Mouse (Mus musculus) lung, embryonic 15.5 days (tissue): ENCODE measurements around the gene Ripor1. TPM values are rescaled to one million over a fixed set of nuclear protein-coding genes. Genes with fewer than 3 reads are reported as not detected.
A peak's percentile ranks its signal among the peaks of the same experiment; 100 is the strongest.
"Not testable (repeated sequence)": the region's sequence is repeated elsewhere in the genome, so short reads cannot be mapped to it uniquely, and the experiment has no call there.

Experiments used
- ATAC-seq: fragments of 200-750 bp; cut with Nextera tagmentation; 2 replicates; pipeline ENCODE4 v1.8.0; 2017; ENCODE audit warnings: moderate number of reproducible peaks, borderline replicate concordance; ENCODE audit not compliant: low FRiP score, low TSS enrichment; ENCODE audit errors: extremely low read depth
- H3K27ac ChIP-seq: fragments of 300-500 bp; sonication (generic); 2 replicates; pipeline ENCODE4 v1.5.1; 2015; ENCODE audit warnings: moderate library complexity, mild to moderate bottlenecking, inconsistent platforms
- H3K27me3 ChIP-seq: fragments of 300-500 bp; sonication (generic); 2 replicates; pipeline ENCODE4 v1.6.1; 2015; ENCODE audit warnings: inconsistent platforms
- H3K36me3 ChIP-seq: fragments of 300-500 bp; sonication (generic); 2 replicates; pipeline ENCODE4 v1.6.1; 2015; ENCODE audit warnings: inconsistent platforms
- H3K4me1 ChIP-seq: fragments of 300-500 bp; sonication (generic); 2 replicates; pipeline ENCODE4 v1.6.1; 2015; ENCODE audit warnings: inconsistent platforms
- H3K4me2 ChIP-seq: fragments of 300-500 bp; sonication (generic); 2 replicates; pipeline ENCODE4 v1.6.1; 2015; ENCODE audit warnings: inconsistent platforms, mild to moderate bottlenecking, moderate library complexity
- H3K4me3 ChIP-seq: fragments of 300-500 bp; sonication (generic); 2 replicates; pipeline ENCODE4 v1.5.1; 2015; ENCODE audit warnings: mild to moderate bottlenecking, inconsistent platforms
- H3K9ac ChIP-seq: fragments of 300-500 bp; sonication (generic); 2 replicates; pipeline ENCODE4 v1.6.1; 2015; ENCODE audit warnings: inconsistent platforms
- H3K9me3 ChIP-seq: fragments of 300-500 bp; sonication (generic); 2 replicates; pipeline ENCODE4 v1.6.1; 2016; ENCODE audit warnings: inconsistent platforms
- WGBS: fragments of 180-500 bp; shearing (Covaris S2); methylation state at CpG from one replicate; pipeline ENCODE4 v1.1.7; 2015; 5-methylcytosine and 5-hydroxymethylcytosine counted together
- polyA plus RNA-seq: library from polyadenylated mRNA; unstranded; fragments of >200 nt; fragmentation: Nextera tagmentation; extraction: Ambion mirVana; gene quantifications from 2 replicates; pipeline ENCODE4 v1.2.1, GENCODE M21; 2015

Ripor1 gene
- polyA plus RNA-seq, 1 experiment from 2014 or later = 34.1 TPM

GRCm38 (mm10) chr8:105579719-105580118 lies 25.3 kb upstream of the Ripor1 start:
- no peak for ATAC-seq
- Histone ChIP-seq H3K27me3 (no peaks in the 10 kb centered on the region), H3K9ac (no peak overlapping the region), H3K4me3 (no peak overlapping the region), H3K36me3 (no peaks in the 10 kb centered on the region), H3K27ac (no peak overlapping the region), H3K4me2 (no peak overlapping the region), H3K9me3 (no peaks in the 10 kb centered on the region), H3K4me1 (no peaks in the 10 kb centered on the region)
- 49% methylated on average over 3 of the region's 3 CpGs for WGBS

DNA sequence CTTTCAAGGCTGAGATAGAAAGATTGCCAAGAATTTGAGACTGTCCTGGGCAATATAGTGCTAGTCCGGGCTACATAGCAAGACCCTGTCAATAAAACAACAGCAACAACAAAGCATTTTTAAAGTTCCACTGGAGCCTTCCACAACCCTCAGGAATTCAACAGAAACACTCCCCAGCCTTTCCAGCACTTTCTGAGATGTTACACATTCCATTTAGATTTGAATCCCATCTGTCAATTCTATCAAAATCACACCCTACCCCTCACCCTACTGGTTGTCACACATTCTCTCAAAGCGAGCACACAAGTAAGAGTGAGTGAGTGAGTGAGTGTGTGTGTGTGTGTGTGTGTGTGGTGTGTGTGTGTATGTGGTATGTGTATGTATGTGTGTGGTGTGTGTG lies 12.6 kb upstream of the Ripor1 start:
- Histone ChIP-seq H3K4me3 (no peak overlapping the region), H3K9ac (no peak overlapping the region), H3K27me3 (no peaks in the 10 kb centered on the region), H3K9me3 (no peaks in the 10 kb centered on the region), H3K4me1 (peaks cover 23% of the 10 kb centered on the region), H3K4me2 (no peak overlapping the region), H3K27ac (no peak overlapping the region), H3K36me3 (no peaks in the 10 kb centered on the region)
- 66% methylated on average over 2 of the region's 2 CpGs for WGBS
- no peak for ATAC-seq

- H3K27me3 ChIP-seq = no peaks in the 10 kb centered on the region
- ATAC-seq = no peak
- 15% methylated on average over 15 of the region's 15 CpGs for WGBS
- H3K9me3 ChIP-seq = no peaks in the 10 kb centered on the region
- no peak overlapping the region for H3K27ac ChIP-seq
- H3K4me2 ChIP-seq = peak overlapping the region; percentile 23
- H3K9ac ChIP-seq = 0 out of 2 replicates have a peak overlapping the region, but pooled peaks have one; percentile 0
- no peak overlapping the region for H3K4me3 ChIP-seq
- no peaks in the 10 kb centered on the region for H3K36me3 ChIP-seq
- peaks cover 23% of the 10 kb centered on the region for H3K4me1 ChIP-seq
Measured at GRCm38 (mm10) chr8:105593859-105594258, 11.2 kb upstream of the Ripor1 start.

DNA sequence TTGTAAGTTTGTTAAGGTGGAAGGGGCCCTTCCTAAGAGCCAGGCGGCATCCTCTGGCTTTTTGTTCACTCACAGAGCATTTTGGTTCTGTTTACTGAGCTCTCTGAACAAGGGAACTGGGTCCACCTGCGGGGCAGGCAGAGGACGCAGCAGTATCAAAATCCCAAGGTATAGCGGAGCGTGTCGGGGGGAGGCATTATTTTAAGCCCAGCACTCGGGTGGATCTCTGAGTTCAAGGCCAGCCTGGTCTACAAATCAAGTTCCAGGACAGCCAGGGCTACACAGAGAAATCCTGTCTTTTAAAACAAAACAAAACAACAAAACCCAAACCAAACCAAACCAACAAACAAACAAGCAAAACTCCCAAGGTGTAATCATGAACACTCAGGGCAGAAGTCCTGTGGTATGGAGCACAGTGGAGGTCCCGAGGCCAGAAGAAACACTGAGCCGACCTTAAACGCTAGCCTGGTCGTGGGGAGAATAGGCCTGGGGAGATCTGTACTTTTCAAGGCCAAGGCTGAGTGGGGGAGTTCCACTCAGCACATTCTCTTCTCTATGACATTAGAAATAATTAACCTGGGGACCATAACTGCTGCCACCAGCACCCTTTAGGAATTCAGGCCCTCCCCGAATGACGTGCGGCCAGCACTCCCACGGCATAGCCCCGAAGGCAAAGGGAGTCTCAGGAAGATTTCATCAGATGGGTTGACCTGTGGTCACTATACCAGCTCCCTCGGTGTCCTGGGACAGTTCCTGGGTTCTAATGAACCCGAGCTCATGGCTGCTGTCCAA lies 10.4 kb upstream of the Ripor1 start:
- H3K9ac ChIP-seq = no peak overlapping the region
- no peaks in the 10 kb centered on the region for H3K27me3 ChIP-seq
- no peaks in the 10 kb centered on the region for H3K36me3 ChIP-seq
- 62% methylated on average over 18 of the region's 18 CpGs for WGBS
- H3K4me1 ChIP-seq = peaks cover 23% of the 10 kb centered on the region
- no peaks in the 10 kb centered on the region for H3K9me3 ChIP-seq
- H3K27ac ChIP-seq = no peak overlapping the region
- peak overlapping the region; percentile 23; the same call in 1 of the 2 replicates for H3K4me2 ChIP-seq
- no peak overlapping the region for H3K4me3 ChIP-seq
- ATAC-seq = no peak

DNA sequence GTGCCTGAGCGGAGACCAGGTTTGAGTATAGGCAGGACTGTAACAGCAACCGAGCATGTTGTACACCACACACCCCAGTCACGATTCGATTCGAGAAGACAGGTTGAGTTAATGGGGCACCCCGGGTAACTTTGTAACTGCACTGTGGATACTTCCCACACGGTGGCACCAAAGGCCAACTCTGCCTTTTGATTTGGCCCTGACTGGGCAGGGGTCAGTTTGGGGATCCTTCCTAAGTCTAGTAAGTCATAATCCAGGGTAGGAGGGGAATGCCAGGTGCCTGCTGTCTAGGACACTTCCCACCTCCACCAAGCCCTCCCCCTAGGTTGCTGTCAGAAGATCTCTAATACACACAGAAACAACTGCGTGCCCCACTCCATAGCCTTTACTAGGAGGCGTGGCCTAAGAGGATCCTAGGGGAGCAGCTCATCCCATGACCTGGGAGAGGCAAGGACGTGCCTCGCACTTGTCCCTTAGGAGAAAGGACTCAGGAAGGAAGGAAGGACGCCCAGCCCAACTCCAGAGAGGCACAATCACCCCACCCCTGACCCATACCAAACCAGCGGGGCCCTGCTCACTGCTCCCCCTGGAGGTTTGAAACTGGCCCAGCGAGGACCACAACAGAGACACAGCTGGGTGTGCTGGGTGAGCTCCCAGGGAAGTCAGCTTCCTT lies 8.6 kb upstream of the Ripor1 start:
- Histone ChIP-seq H3K27ac (no peak overlapping the region), H3K4me2 (peak overlapping the region; percentile 51), H3K9me3 (no peaks in the 10 kb centered on the region), H3K4me3 (peak overlapping the region; percentile 15), H3K9ac (no peak overlapping the region), H3K4me1 (peaks cover 23% of the 10 kb centered on the region), H3K27me3 (no peaks in the 10 kb centered on the region), H3K36me3 (no peaks in the 10 kb centered on the region)
- ATAC-seq = peak; percentile 78
- 5% methylated on average over 14 of the region's 14 CpGs for whole genome bisulfite sequencing

DNA sequence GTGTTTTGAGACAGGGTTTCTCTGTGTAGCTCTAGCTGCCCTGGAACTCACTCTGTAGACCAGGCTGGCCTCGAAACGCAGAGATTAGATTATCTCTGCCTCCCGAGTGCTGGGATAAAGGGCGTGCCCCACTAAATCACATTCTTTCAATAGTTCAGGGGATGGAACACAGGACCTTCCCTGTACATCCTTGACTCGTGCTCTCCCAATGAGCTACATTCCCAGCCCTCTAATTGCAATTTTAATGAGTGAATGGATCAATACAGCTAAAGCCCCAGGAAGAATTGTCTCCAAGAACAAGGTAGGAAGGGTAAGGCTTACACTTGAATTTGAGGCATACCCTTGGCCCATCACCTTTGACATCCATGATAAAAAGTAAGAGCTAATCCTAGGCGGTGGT lies 6.3 kb upstream of the Ripor1 start:
- H3K4me3 ChIP-seq = no peak overlapping the region
- ATAC-seq = no peak
- no peak overlapping the region for H3K9ac ChIP-seq
- no peaks in the 10 kb centered on the region for H3K36me3 ChIP-seq
- H3K27ac ChIP-seq = no peak overlapping the region
- H3K4me2 ChIP-seq = no peak overlapping the region
- no peaks in the 10 kb centered on the region for H3K27me3 ChIP-seq
- H3K9me3 ChIP-seq = no peaks in the 10 kb centered on the region
- H3K4me1 ChIP-seq = peaks cover 20% of the 10 kb centered on the region
- WGBS = 80% methylated on average over 6 of the region's 6 CpGs

GRCm38 (mm10) chr8:105601301-105601700 lies 3.8 kb upstream of the Ripor1 start:
- ATAC-seq = no peak
- Histone ChIP-seq H3K36me3 (no peaks in the 10 kb centered on the region), H3K27ac (no peak overlapping the region), H3K4me2 (no peak overlapping the region), H3K4me1 (peaks cover 16% of the 10 kb centered on the region; the same call in 1 of the 2 replicates), H3K9me3 (no peaks in the 10 kb centered on the region), H3K4me3 (no peak overlapping the region), H3K9ac (no peak overlapping the region), H3K27me3 (no peaks in the 10 kb centered on the region)
- 69% methylated on average over 5 of the region's 5 CpGs for WGBS

- whole genome bisulfite sequencing = 76% methylated on average over 3 of the region's 3 CpGs
- not testable (repeated sequence) for H3K27ac ChIP-seq, ATAC-seq, H3K9me3 ChIP-seq, H3K9ac ChIP-seq, H3K4me2 ChIP-seq, H3K4me3 ChIP-seq, H3K27me3 ChIP-seq, H3K36me3 ChIP-seq
- peaks cover 22% of the 10 kb centered on the region for H3K4me1 ChIP-seq
Measured at GRCm38 (mm10) chr8:105602540-105602939, 2.5 kb upstream of the Ripor1 start.

- H3K27ac ChIP-seq = peak overlapping the region; percentile 86
- no peaks in the 10 kb centered on the region for H3K36me3 ChIP-seq
- no peaks in the 10 kb centered on the region for H3K9me3 ChIP-seq
- H3K27me3 ChIP-seq = no peaks in the 10 kb centered on the region
- peaks cover 29% of the 10 kb centered on the region for H3K4me1 ChIP-seq
- H3K4me2 ChIP-seq = peak overlapping the region; percentile 86
- H3K9ac ChIP-seq = peak overlapping the region; percentile 85
- ATAC-seq = peak; percentile 20; the same call in 1 of the 2 replicates
- WGBS = under 1% methylated on average over 37 of the region's 39 CpGs
- peak overlapping the region; percentile 77 for H3K4me3 ChIP-seq
Measured at GRCm38 (mm10) chr8:105605491-105606188, 585 bp downstream of the Ripor1 start.

DNA sequence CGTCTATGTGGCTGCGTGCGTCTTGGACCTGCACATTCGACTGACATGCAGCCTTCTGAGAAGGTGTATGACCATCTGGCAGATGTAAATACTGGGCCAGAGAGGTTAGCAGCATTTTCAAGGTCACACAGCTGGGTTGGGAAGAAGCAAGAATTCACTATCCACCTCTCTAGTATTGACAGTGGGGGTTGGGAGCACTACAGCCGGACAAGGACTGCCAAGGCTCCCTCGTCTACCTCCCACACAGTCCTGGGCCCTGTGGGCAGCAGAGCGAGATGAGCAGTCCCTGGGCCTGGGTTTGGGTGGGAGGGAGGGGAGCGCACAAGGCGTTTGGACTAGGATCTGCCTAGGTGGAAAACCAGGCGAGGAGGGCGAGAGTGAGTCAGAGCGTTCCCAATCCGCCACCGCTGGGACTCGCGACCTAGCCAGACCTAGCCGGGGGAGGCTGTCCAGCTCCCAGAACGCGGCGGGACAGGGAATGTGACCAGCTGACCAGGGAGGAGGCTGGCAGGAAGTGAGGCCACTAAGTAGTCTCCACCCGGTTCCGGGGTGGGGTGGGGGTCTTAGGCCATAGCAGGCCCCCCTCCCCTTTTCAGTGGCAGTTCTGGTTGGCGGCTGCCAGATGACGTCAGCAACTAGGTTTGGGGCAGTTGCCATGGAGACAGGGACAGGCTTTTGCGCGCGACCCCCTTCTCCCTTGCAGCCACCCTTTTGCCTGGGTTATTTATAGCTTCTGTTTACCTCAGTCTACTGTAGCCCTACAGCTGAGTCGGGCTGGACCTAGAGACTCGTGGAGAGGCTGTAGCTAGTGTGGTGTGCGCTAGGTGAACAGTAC lies 1.4 kb downstream of the Ripor1 start:
- Histone ChIP-seq H3K4me2 (peak overlapping the region; percentile 86), H3K4me1 (peaks cover 29% of the 10 kb centered on the region), H3K9me3 (no peaks in the 10 kb centered on the region), H3K27ac (peak overlapping the region; percentile 86), H3K27me3 (no peaks in the 10 kb centered on the region), H3K9ac (peak overlapping the region; percentile 85), H3K4me3 (peak overlapping the region; percentile 77), H3K36me3 (no peaks in the 10 kb centered on the region)
- under 1% methylated on average over 30 of the region's 30 CpGs for WGBS
- peak; percentile 77 for ATAC-seq

DNA sequence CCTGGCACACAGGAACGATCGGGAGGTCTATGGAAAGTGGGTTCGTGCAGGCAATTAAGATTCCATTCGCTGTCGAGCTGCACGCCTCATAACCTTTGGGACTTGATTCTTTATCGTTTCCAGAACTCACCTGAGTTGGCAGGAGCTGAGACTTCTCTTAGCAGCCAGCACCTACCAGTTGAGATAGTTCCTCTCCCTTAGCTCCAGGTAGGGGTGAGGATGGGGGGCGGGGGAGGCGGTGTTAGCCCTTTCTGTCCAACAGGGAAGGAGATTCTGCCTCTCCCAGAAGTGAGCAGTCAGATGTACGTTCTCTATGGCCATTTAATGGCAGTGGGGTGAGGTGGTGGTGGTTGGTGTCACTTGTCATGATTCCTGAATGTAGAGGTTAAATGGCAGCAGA lies 2.0 kb downstream of the Ripor1 start:
- peak overlapping the region; percentile 86 for H3K4me2 ChIP-seq
- 9% methylated on average over 10 of the region's 10 CpGs for WGBS
- no peak for ATAC-seq

More for the DNA sequence above, 2.0 kb downstream of the Ripor1 start:
- Histone ChIP-seq H3K27me3 (no peaks in the 10 kb centered on the region), H3K9me3 (no peaks in the 10 kb centered on the region), H3K4me1 (peaks cover 29% of the 10 kb centered on the region), H3K9ac (peak overlapping the region; percentile 85; the same call in 1 of the 2 replicates), H3K27ac (peak overlapping the region; percentile 86), H3K4me3 (peak overlapping the region; percentile 77), H3K36me3 (no peaks in the 10 kb centered on the region)
